Mouse (Mus musculus) stomach, embryonic 16.5 days (tissue): ENCODE measurements around the gene Atp6v1f. TPM values are rescaled to one million over a fixed set of nuclear protein-coding genes. Genes with fewer than 3 reads are reported as not detected.
A peak's percentile ranks its signal among the peaks of the same experiment; 100 is the strongest.

Experiments
- ATAC-seq: fragments of 200-750 bp; cut with Nextera tagmentation; 2 replicates; pipeline ENCODE4 v1.8.0; 2017; ENCODE audit warnings: moderate number of reproducible peaks, moderate TSS enrichment; ENCODE audit not compliant: insufficient read depth, low FRiP score
- H3K27ac ChIP-seq: fragments of 300-500 bp; sonication (generic); 2 replicates; pipeline ENCODE4 v1.5.1; 2014; ENCODE audit warnings: low read length
- H3K27me3 ChIP-seq: fragments of 300-500 bp; sonication (generic); 2 replicates; pipeline ENCODE4 v1.6.1; 2014; ENCODE audit warnings: low read length, control low read depth, mixed read lengths; ENCODE audit not compliant: control insufficient read depth, insufficient read depth
- H3K36me3 ChIP-seq: fragments of 300-500 bp; sonication (generic); 2 replicates; pipeline ENCODE4 v1.6.1; 2014; ENCODE audit warnings: low read length; ENCODE audit not compliant: control insufficient read depth, insufficient read depth
- H3K4me1 ChIP-seq: fragments of 300-500 bp; sonication (generic); 2 replicates; pipeline ENCODE4 v1.6.1; 2014; ENCODE audit warnings: low read length, control low read depth, mixed read lengths; ENCODE audit not compliant: control insufficient read depth, insufficient read depth
- H3K4me2 ChIP-seq: fragments of 300-500 bp; sonication (generic); 2 replicates; pipeline ENCODE4 v1.6.1; 2014; ENCODE audit warnings: low read depth, low read length, mixed read lengths
- H3K4me3 ChIP-seq: fragments of 300-500 bp; sonication (generic); replicated peaks from 2 replicates; pipeline ENCODE4 v1.5.1; 2014; ENCODE audit warnings: mild to moderate bottlenecking, low read length
- H3K9ac ChIP-seq: fragments of 300-500 bp; sonication (generic); 2 replicates; pipeline ENCODE4 v1.6.1; 2014; ENCODE audit warnings: low read length
- H3K9me3 ChIP-seq: fragments of 300-500 bp; sonication (generic); replicated peaks from 2 replicates; pipeline ENCODE4 v1.6.1; 2016; ENCODE audit warnings: low read length, control low read depth; ENCODE audit not compliant: control insufficient read depth
- WGBS: fragments of 180-500 bp; shearing (Covaris S2); extraction: QIAGEN DNeasy Blood & Tissue Kit; methylation state at CpG from one replicate; pipeline ENCODE4 v1.1.7; 2014; 5-methylcytosine and 5-hydroxymethylcytosine counted together
- polyA plus RNA-seq: library from polyadenylated mRNA; unstranded; fragments of >200 nt; fragmentation: Nextera tagmentation; extraction: Ambion mirVana; gene quantifications from 2 replicates; pipeline ENCODE4 v1.2.1, GENCODE M21; 2015

The Atp6v1f gene
- polyA plus RNA-seq, 1 experiment from 2014 or later: 239 TPM

DNA sequence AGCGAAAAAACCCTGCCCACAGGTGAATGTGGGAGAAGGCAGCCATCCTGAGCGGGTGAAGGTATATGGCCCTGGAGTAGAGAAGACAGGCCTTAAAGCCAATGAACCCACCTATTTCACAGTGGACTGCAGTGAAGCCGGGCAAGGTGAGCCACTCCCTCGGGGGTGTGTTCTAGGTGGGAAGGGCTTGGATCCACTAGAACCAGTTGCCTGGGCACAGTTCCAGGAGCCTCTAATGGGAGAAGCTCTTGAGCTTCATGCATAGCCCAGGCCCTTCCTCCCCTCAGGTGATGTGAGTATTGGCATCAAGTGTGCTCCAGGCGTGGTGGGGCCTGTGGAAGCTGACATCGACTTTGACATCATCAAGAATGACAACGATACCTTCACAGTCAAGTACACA lies 22.2 kb upstream of the Atp6v1f start:
- H3K27me3 ChIP-seq: no peaks in the 10 kb centered on the region
- no peak overlapping the region for H3K4me2 ChIP-seq
- ATAC-seq: no peak
- no peak overlapping the region for H3K4me3 ChIP-seq
- no peaks in the 10 kb centered on the region for H3K9me3 ChIP-seq
- H3K36me3 ChIP-seq: peaks cover 9% of the 10 kb centered on the region; the same call in 1 of the 2 replicates
- no peaks in the 10 kb centered on the region for H3K4me1 ChIP-seq
- H3K27ac ChIP-seq: no peak overlapping the region
- WGBS: 93% methylated on average over 7 of the region's 7 CpGs
- H3K9ac ChIP-seq: no peak overlapping the region

DNA sequence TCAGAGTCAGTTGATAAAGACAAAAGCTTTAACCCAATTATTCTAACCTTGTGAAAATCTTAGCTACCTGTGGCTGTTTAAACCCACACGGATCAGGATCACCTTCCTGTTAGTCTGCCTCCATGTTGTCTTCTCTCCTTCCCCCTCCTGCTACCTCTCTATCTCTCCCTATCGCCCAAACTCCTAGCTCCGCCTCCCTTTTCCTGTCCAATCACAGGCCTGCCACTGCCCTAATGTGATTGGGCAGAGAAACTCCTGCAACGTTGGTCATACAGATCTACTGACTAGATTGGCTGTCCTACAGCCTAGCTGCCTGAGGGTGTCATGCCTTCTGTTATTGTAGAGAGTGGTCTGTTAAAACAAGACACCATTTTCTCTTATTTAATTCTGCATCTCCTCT lies 17.7 kb upstream of the Atp6v1f start:
- ATAC-seq: no peak
- H3K9me3 ChIP-seq: no peaks in the 10 kb centered on the region
- no peak overlapping the region for H3K27ac ChIP-seq
- H3K4me2 ChIP-seq: no peak overlapping the region
- H3K4me3 ChIP-seq: no peak overlapping the region
- H3K4me1 ChIP-seq: no peaks in the 10 kb centered on the region
- H3K27me3 ChIP-seq: no peaks in the 10 kb centered on the region
- WGBS: 34% methylated on average over 4 of the region's 4 CpGs
- 0 out of 2 replicates have a peak, but pooled peaks cover 14% of the 10 kb centered on the region for H3K36me3 ChIP-seq
- no peak overlapping the region for H3K9ac ChIP-seq

DNA sequence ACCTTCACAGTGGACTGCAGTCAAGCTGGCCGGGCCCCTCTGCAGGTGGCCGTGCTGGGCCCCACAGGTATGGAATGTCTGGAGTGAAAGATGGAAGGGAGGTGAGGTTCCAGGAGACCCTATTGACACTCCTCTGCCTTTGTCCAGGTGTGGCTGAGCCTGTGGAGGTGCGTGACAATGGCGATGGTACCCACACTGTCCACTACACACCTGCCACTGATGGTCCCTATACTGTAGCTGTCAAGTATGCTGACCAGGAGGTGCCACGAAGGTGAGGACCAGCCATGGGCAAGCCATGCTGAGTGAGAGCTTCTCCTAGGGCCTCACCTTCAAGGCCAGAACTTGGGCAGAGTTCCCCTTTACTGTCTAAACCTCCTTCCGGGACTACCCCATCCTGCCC lies 16.9 kb upstream of the Atp6v1f start:
- 93% methylated on average over 6 of the region's 6 CpGs for WGBS
- H3K27me3 ChIP-seq: no peaks in the 10 kb centered on the region
- no peak overlapping the region for H3K9ac ChIP-seq
- 0 out of 2 replicates have a peak, but pooled peaks cover 9% of the 10 kb centered on the region for H3K36me3 ChIP-seq
- no peak overlapping the region for H3K4me2 ChIP-seq
- H3K4me1 ChIP-seq: no peaks in the 10 kb centered on the region
- no peak overlapping the region for H3K27ac ChIP-seq
- H3K4me3 ChIP-seq: no peak overlapping the region
- H3K9me3 ChIP-seq: no peaks in the 10 kb centered on the region
- no peak for ATAC-seq

DNA sequence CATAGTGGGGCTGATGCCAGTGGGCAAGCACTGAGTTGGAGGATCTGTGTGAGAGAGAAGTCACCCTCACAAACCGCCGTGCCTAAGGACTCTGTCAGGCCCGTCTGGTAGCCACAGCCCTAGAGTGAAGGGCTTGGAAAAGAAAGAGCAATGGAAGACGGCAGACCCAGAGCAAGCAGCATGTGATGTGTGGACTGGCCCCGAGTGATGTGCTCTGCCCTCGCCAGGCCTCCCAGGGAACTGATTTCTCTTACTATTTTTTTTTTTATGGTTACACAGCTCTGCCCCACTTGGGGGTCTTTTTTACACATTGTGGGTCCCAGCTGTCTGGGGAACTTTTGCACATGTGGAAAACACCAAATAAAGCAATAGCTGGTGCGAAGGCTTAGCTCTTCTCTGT lies 6.0 kb upstream of the Atp6v1f start:
- ATAC-seq: no peak
- H3K4me3 ChIP-seq: no peak overlapping the region
- H3K9me3 ChIP-seq: no peaks in the 10 kb centered on the region
- H3K36me3 ChIP-seq: peaks cover 3% of the 10 kb centered on the region; the same call in 1 of the 2 replicates
- H3K27me3 ChIP-seq: no peaks in the 10 kb centered on the region
- H3K4me2 ChIP-seq: no peak overlapping the region
- no peaks in the 10 kb centered on the region for H3K4me1 ChIP-seq
- H3K27ac ChIP-seq: no peak overlapping the region
- no peak overlapping the region for H3K9ac ChIP-seq
- WGBS: 55% methylated on average over 7 of the region's 7 CpGs

DNA sequence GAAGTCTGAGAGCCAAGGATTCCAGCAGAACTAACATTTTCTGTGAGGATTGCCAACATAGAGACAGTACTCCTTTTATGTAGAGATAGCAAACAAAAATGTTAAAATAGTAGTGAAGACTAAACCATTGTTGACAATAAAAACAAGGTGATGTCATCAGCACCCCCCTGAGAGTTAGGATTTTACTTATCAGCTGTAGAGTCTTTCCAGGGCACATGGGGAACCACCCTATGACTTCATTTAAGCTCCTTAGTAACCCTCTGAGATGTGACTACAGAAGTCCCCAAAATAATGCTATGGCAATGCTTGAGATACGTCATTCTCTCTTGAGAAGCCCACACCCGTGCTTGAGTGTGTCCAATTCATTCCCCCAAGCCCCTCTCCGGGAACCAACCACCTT lies 4.1 kb upstream of the Atp6v1f start:
- no peaks in the 10 kb centered on the region for H3K9me3 ChIP-seq
- no peaks in the 10 kb centered on the region for H3K27me3 ChIP-seq
- no peak for ATAC-seq
- no peak overlapping the region for H3K4me3 ChIP-seq
- peaks cover 1% of the 10 kb centered on the region; the same call in 1 of the 2 replicates for H3K4me1 ChIP-seq
- no peak overlapping the region for H3K4me2 ChIP-seq
- no peak overlapping the region for H3K9ac ChIP-seq
- H3K36me3 ChIP-seq: peaks cover 3% of the 10 kb centered on the region; the same call in 1 of the 2 replicates
- H3K27ac ChIP-seq: no peak overlapping the region
- whole genome bisulfite sequencing: 67% methylated on average over 3 of the region's 3 CpGs

DNA sequence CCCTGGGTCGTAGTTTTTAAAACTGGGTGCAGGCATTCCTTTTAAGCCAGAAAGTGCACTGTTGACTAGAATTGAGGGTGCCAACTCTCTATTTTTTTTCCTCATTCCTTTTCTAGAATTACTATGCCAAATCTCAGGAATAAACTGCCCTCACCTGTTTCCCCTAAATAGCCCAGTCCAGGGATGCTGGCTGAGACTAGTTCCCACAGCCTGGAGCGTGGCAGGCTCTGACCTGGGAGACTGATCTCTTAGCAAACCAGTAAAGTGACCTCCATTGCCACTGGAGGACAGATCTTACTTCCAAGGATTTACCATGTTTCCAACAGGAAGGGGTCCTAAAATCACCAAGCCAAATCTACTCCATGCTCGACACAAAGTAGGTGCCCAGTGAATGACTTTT lies 1.3 kb downstream of the Atp6v1f start:
- H3K36me3 ChIP-seq: peaks cover 11% of the 10 kb centered on the region; the same call in 1 of the 2 replicates
- H3K4me3 ChIP-seq: peak overlapping the region; percentile 81; the same call in 1 of the 2 replicates
- peak overlapping the region; percentile 73 for H3K4me2 ChIP-seq
- H3K27me3 ChIP-seq: no peaks in the 10 kb centered on the region
- no peak overlapping the region for H3K27ac ChIP-seq
- no peaks in the 10 kb centered on the region for H3K9me3 ChIP-seq
- H3K4me1 ChIP-seq: peaks cover 8% of the 10 kb centered on the region; the same call in 1 of the 2 replicates
- no peak for ATAC-seq
- H3K9ac ChIP-seq: peak overlapping the region; percentile 84; the same call in 1 of the 2 replicates
- WGBS: 79% methylated on average over 3 of the region's 3 CpGs

DNA sequence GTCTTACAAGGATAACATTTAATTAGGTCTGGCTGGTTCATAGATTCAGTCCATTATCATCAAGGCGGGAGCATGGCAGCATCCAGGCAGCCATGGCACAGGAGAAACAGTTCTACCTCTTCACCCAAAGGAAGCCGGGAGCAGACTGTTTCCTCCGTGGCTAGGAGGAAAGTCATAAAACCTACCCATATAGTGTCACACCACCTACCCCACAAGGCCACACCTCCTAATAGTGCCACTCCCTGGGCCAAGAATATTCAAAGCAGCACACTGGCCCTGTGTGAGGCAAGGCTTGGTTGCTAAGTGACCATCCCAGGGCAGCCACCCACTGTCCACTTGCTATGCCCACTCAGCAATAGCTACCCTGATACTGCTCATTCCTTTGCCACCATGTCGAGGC lies 3.6 kb downstream of the Atp6v1f start, which contains the start of gene Atp6v1fnb:
Gene Atp6v1fnb (plus strand): TSS at position 301 of the 400 bp plus-strand sequence.
- H3K27me3 ChIP-seq: no peaks in the 10 kb centered on the region
- no peak within 1 kb of the TSS for H3K4me2 ChIP-seq
- WGBS: 95% methylated on average over 4 of the region's 4 CpGs
- no peaks in the 10 kb centered on the region for H3K9me3 ChIP-seq
- peaks cover 11% of the 10 kb centered on the region; the same call in 1 of the 2 replicates for H3K36me3 ChIP-seq
- H3K4me3 ChIP-seq: no peak within 1 kb of the TSS
- no peak for ATAC-seq
- peaks cover 12% of the 10 kb centered on the region; the same call in 1 of the 2 replicates for H3K4me1 ChIP-seq
- no peak within 1 kb of the TSS for H3K9ac ChIP-seq
- no peak within 1 kb of the TSS for H3K27ac ChIP-seq

DNA sequence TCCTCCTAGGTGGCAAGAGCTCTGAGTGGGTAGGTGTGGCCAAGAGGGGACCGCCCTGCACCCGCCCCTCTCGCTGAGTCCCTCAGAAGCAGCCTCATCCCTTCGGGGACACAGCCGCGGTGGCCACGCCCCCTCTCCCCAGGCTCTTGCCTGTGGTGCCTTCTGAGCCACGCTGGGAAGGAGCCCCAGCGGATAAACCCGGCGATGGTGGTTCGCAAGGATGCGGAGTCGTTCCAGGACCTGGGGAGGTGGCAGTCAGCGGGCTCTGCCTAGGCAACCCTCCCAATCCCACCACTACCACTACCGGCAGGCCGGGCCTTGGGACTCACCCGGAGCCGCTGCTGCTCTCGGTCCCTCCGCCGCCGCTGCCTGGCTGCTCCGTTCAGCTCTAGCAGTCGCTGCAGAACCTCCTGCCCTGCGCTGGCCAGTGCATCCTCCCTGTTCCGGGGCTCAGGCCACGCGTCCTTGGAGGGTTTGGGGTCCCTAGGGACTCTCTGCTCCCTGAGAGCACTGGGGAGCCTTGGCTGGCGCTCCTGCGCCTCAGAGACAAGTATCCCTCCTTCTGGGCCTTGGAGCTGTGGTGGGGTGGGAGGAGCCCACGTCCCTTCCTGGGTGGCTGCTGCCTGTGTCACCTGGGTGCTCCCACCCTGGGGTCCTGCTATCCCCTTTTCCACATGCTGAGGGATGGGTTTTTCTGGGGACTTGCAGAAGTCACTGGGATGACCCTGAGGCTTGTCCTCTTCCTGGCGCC lies 6.6 kb downstream of the Atp6v1f start:
- H3K9me3 ChIP-seq: no peaks in the 10 kb centered on the region
- ATAC-seq: peak; percentile 96

DNA sequence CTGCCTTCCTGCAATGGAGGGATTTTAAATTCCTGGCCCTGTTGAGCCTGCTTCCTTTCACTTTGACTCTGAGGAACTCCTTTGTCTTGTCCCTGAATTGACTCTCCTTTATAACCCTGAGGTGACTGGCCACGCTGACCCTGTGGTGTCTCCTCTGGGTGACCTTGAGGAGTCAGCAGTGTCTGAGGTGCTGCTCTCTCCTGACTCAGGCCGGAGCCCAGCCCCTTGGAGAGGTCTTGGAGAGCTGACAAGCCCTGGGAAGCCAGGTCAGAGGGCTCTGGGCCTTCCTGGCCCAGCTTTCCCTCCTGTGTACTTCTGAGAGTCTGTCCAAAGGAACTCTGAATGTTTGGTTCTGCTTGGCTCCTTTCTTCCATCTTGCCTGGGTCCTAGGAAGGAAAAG lies 7.2 kb downstream of the Atp6v1f start:
- Histone ChIP-seq H3K4me1 (0 out of 2 replicates have a peak, but pooled peaks cover 4% of the 10 kb centered on the region), H3K9ac (peak overlapping the region; percentile 67; the same call in 1 of the 2 replicates), H3K9me3 (no peaks in the 10 kb centered on the region), H3K36me3 (peaks cover 11% of the 10 kb centered on the region; the same call in 1 of the 2 replicates), H3K4me3 (no peak overlapping the region), H3K27ac (no peak overlapping the region), H3K4me2 (no peak overlapping the region), H3K27me3 (no peaks in the 10 kb centered on the region)
- no peak for ATAC-seq
- WGBS: 71% methylated on average over 2 of the region's 2 CpGs

More for the DNA sequence above, 6.6 kb downstream of the Atp6v1f start:
- H3K4me1 ChIP-seq: 0 out of 2 replicates have a peak, but pooled peaks cover 4% of the 10 kb centered on the region
- no peaks in the 10 kb centered on the region for H3K27me3 ChIP-seq
- peak overlapping the region; percentile 56 for H3K4me3 ChIP-seq
- H3K36me3 ChIP-seq: peaks cover 11% of the 10 kb centered on the region; the same call in 1 of the 2 replicates
- H3K27ac ChIP-seq: no peak overlapping the region
- H3K4me2 ChIP-seq: peak overlapping the region; percentile 88
- WGBS: 3% methylated on average over 32 of the region's 33 CpGs
- H3K9ac ChIP-seq: peak overlapping the region; percentile 67
